Mouse (Mus musculus): ENCODE results near the gene 9130230L23Rik. TPM values are rescaled to one million over a fixed set of nuclear protein-coding genes. Genes with fewer than 3 reads are reported as not detected.
A peak's percentile ranks its signal among the peaks of the same experiment; 100 is the strongest.

Gene 9130230L23Rik
- polyA plus RNA-seq, 1 experiment from 2014 or later, result not detected

- H3K27ac ChIP-seq, result no peak overlapping the region
Observed at GRCm38 (mm10) chr5:65967091-65967490, 37.0 kb downstream of the 9130230L23Rik start.

GRCm38 (mm10) chr5:65965771-65966279, 38.3 kb downstream of the 9130230L23Rik start:
- Histone ChIP-seq H3K9ac (no peak overlapping the region), H3K9me3 (replicated peaks) (no peaks in the 10 kb centered on the region), H3K4me2 (no peak overlapping the region), H3K4me1 (replicated peaks) (no peaks in the 10 kb centered on the region), H3K4me3 (replicated peaks) (no peak overlapping the region), H3K27ac (no peak overlapping the region), H3K27me3 (no peaks in the 10 kb centered on the region), H3K36me3 (no peaks in the 10 kb centered on the region)
- 65% methylated on average over 7 of the region's 7 CpGs for WGBS (ENCODE audit: insufficient replicate concordance)
- no peak for DNase-seq
- ATAC-seq (ENCODE audit: low read depth), result no peak

More at GRCm38 (mm10) chr5:65967091-65967490, 37.0 kb downstream of the 9130230L23Rik start:
- H3K9ac ChIP-seq, result no peak overlapping the region
- no peaks in the 10 kb centered on the region for H3K4me1 ChIP-seq (replicated peaks)
- no peak overlapping the region for H3K4me2 ChIP-seq
- ATAC-seq (ENCODE audit: low read depth) (no peak), DNase-seq (no peak)
- H3K4me3 ChIP-seq (replicated peaks), result no peak overlapping the region
- no peaks in the 10 kb centered on the region for H3K27me3 ChIP-seq
- WGBS (ENCODE audit: insufficient replicate concordance), result 56% methylated on average over 12 of the region's 12 CpGs
- no peaks in the 10 kb centered on the region for H3K9me3 ChIP-seq (replicated peaks)
- H3K36me3 ChIP-seq, result no peaks in the 10 kb centered on the region

- peaks cover 3% of the 10 kb centered on the region; the same call in 1 of the 2 replicates for H3K4me1 ChIP-seq (replicated peaks)
- ATAC-seq (ENCODE audit: low read depth), result no peak
- no peaks in the 10 kb centered on the region for H3K9me3 ChIP-seq (replicated peaks)
- WGBS (ENCODE audit: insufficient replicate concordance), result 53% methylated on average over 5 of the region's 5 CpGs
- no peak overlapping the region for H3K27ac ChIP-seq
- no peak overlapping the region for H3K4me3 ChIP-seq (replicated peaks)
- no peaks in the 10 kb centered on the region for H3K27me3 ChIP-seq
- H3K36me3 ChIP-seq, result no peaks in the 10 kb centered on the region
- DNase-seq, result no peak
- no peak overlapping the region for H3K9ac ChIP-seq
- H3K4me2 ChIP-seq, result no peak overlapping the region
Observed at GRCm38 (mm10) chr5:65963291-65963690, 40.8 kb downstream of the 9130230L23Rik start.

- Histone ChIP-seq H3K4me3 (replicated peaks) (no peak overlapping the region), H3K27ac (no peak overlapping the region), H3K4me1 (replicated peaks) (peaks cover 9% of the 10 kb centered on the region; the same call in 1 of the 2 replicates), H3K9ac (no peak overlapping the region), H3K9me3 (replicated peaks) (no peaks in the 10 kb centered on the region), H3K4me2 (no peak overlapping the region), H3K27me3 (no peaks in the 10 kb centered on the region), H3K36me3 (no peaks in the 10 kb centered on the region)
- no peak for ATAC-seq (ENCODE audit: low read depth)
- no peak for DNase-seq
- 76% methylated on average over 11 of the region's 11 CpGs for WGBS (ENCODE audit: insufficient replicate concordance)
Observed at GRCm38 (mm10) chr5:65960597-65960950, 43.5 kb downstream of the 9130230L23Rik start.

- ATAC-seq (ENCODE audit: low read depth), result peak; percentile 52; the same call in 1 of the 2 replicates
- H3K36me3 ChIP-seq, result no peaks in the 10 kb centered on the region
- H3K9ac ChIP-seq, result no peak overlapping the region
- H3K27ac ChIP-seq, result no peak overlapping the region
- no peaks in the 10 kb centered on the region for H3K27me3 ChIP-seq
- DNase-seq, result peak; percentile 17
- peaks cover 14% of the 10 kb centered on the region; the same call in 1 of the 2 replicates for H3K4me1 ChIP-seq (replicated peaks)
- H3K9me3 ChIP-seq (replicated peaks), result no peaks in the 10 kb centered on the region
- no peak overlapping the region for H3K4me3 ChIP-seq (replicated peaks)
- 42% methylated on average over 5 of the region's 5 CpGs for WGBS (ENCODE audit: insufficient replicate concordance)
- H3K4me2 ChIP-seq, result no peak overlapping the region
Observed at GRCm38 (mm10) chr5:65959893-65960596, 44.0 kb downstream of the 9130230L23Rik start.

- H3K9me3 ChIP-seq (replicated peaks), result no peaks in the 10 kb centered on the region
- WGBS (ENCODE audit: insufficient replicate concordance), result 2% methylated on average over 4 of the region's 4 CpGs
- no peak overlapping the region for H3K4me2 ChIP-seq
- H3K36me3 ChIP-seq, result no peaks in the 10 kb centered on the region
- H3K4me3 ChIP-seq (replicated peaks), result no peak overlapping the region
- peaks cover 17% of the 10 kb centered on the region; the same call in 1 of the 2 replicates for H3K4me1 ChIP-seq (replicated peaks)
- H3K9ac ChIP-seq, result no peak overlapping the region
- no peak overlapping the region for H3K27ac ChIP-seq
- no peaks in the 10 kb centered on the region for H3K27me3 ChIP-seq
- ATAC-seq (ENCODE audit: low read depth) (no peak), DNase-seq (no peak)
Observed at GRCm38 (mm10) chr5:65958597-65958996, 45.5 kb downstream of the 9130230L23Rik start.

- no peaks in the 10 kb centered on the region for H3K9me3 ChIP-seq (replicated peaks)
- 0 out of 2 replicates have a peak overlapping the region, but pooled peaks have one; percentile 32 for H3K9ac ChIP-seq
- no peaks in the 10 kb centered on the region for H3K27me3 ChIP-seq
- H3K4me2 ChIP-seq, result peak overlapping the region; percentile 60
- DNase-seq (no peak), ATAC-seq (ENCODE audit: low read depth) (no peak)
- 62% methylated on average over 9 of the region's 9 CpGs for WGBS (ENCODE audit: insufficient replicate concordance)
- H3K27ac ChIP-seq, result no peak overlapping the region
- H3K36me3 ChIP-seq, result no peaks in the 10 kb centered on the region
- H3K4me3 ChIP-seq (replicated peaks), result peak overlapping the region; percentile 45
- peaks cover 17% of the 10 kb centered on the region; the same call in 1 of the 2 replicates for H3K4me1 ChIP-seq (replicated peaks)
Observed at GRCm38 (mm10) chr5:65956144-65957008, 47.7 kb downstream of the 9130230L23Rik start.

- 30% methylated on average over 23 of the region's 23 CpGs for WGBS (ENCODE audit: insufficient replicate concordance)
- Histone ChIP-seq H3K27me3 (no peaks in the 10 kb centered on the region), H3K9me3 (replicated peaks) (no peaks in the 10 kb centered on the region), H3K9ac (0 out of 2 replicates have a peak overlapping the region, but pooled peaks have one; percentile 32), H3K4me2 (peak overlapping the region; percentile 60), H3K36me3 (no peaks in the 10 kb centered on the region), H3K27ac (no peak overlapping the region), H3K4me3 (replicated peaks) (peak overlapping the region; percentile 45), H3K4me1 (replicated peaks) (peaks cover 16% of the 10 kb centered on the region; the same call in 1 of the 2 replicates)
- ATAC-seq (ENCODE audit: low read depth) (peak; percentile 47), DNase-seq (peak; percentile 72)
Observed at GRCm38 (mm10) chr5:65955343-65956143, 48.5 kb downstream of the 9130230L23Rik start.

- Histone ChIP-seq H3K27me3 (no peaks in the 10 kb centered on the region), H3K27ac (no peak overlapping the region), H3K9me3 (replicated peaks) (no peaks in the 10 kb centered on the region), H3K4me1 (replicated peaks) (peaks cover 13% of the 10 kb centered on the region; the same call in 1 of the 2 replicates), H3K4me2 (no peak overlapping the region), H3K9ac (no peak overlapping the region), H3K36me3 (no peaks in the 10 kb centered on the region), H3K4me3 (replicated peaks) (no peak overlapping the region)
- WGBS (ENCODE audit: insufficient replicate concordance), result 76% methylated on average over 15 of the region's 16 CpGs
- ATAC-seq (ENCODE audit: low read depth), result no peak
- no peak for DNase-seq
Observed at GRCm38 (mm10) chr5:65954130-65955080, 49.7 kb downstream of the 9130230L23Rik start.

- Histone ChIP-seq H3K27ac (no peak overlapping the region), H3K36me3 (no peaks in the 10 kb centered on the region), H3K4me3 (replicated peaks) (no peak overlapping the region), H3K4me2 (no peak overlapping the region), H3K9ac (no peak overlapping the region), H3K27me3 (no peaks in the 10 kb centered on the region), H3K9me3 (replicated peaks) (no peaks in the 10 kb centered on the region), H3K4me1 (replicated peaks) (peaks cover 13% of the 10 kb centered on the region; the same call in 1 of the 2 replicates)
- WGBS (ENCODE audit: insufficient replicate concordance), result 44% methylated on average over 4 of the region's 4 CpGs
- peak; percentile 20 for DNase-seq
- no peak for ATAC-seq (ENCODE audit: low read depth)
Observed at GRCm38 (mm10) chr5:65951513-65951909, 52.6 kb downstream of the 9130230L23Rik start.

Measured in liver, embryonic 13.5 days (tissue).